Mouse (Mus musculus) ovary, adult 2 months (tissue): Measurements from ENCODE around the gene Gabrg1. TPM values are rescaled to one million over a fixed set of nuclear protein-coding genes. Genes with fewer than 3 reads are reported as not detected.

Experiments used
- polyA plus RNA-seq: library from polyadenylated mRNA; depleted of rRNA; stranded (reverse); fragments of >200 nt; gene quantifications from 2 replicates; pipeline ENCODE4 v1.2.3, GENCODE M21; 2012; rRNA removed

Gabrg1 gene
- polyA plus RNA-seq, result not detected in 2 replicates

DNA sequence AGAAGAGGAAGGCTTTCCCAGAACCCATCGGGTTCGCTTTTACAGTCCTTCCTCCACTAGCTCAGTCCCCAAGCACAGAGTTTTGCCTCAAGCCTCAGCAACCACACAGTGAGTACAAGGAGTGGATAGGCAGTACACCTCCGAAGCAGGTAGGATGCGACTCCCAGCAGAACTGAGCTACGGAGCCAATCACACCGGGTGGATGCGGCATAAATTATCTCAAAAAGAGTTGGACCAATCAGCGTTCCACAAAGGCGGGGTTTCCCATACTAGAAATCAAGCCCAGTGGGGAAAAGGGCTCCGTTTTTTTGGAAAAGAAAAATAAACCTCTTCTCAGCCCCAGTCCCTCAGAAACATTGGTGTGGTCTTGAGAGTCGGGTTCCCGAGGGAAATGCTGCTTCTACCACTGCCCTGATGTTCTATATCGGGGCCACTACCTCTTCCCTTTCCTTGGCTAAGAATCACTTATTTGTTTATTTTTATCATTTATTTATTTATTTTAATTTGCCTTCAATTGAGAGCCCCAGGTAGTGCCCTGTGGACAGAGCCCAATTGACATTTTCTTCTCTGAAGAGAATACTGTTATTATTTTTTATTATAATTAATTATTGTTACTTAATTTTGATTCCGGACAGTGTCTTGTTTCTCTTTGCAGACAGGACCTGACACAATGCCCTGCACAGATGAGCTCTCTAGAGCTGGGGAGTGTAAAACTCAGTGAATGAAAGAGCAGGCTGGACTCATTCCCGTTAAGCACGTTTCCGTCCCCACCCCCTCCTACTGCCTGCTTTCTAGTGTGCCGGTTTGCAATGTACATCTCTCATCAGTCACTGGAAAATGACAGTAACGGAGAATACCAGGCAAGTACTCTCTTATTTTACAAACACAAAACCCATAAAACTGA, at the start of gene Gabrg1:
Gene Gabrg1, minus strand, starts transcription at position 426 of the 904 bp plus-strand sequence.

